Comparison of ENCODE assay signal across 27 mouse cellular contexts in the genomic region with DNA sequence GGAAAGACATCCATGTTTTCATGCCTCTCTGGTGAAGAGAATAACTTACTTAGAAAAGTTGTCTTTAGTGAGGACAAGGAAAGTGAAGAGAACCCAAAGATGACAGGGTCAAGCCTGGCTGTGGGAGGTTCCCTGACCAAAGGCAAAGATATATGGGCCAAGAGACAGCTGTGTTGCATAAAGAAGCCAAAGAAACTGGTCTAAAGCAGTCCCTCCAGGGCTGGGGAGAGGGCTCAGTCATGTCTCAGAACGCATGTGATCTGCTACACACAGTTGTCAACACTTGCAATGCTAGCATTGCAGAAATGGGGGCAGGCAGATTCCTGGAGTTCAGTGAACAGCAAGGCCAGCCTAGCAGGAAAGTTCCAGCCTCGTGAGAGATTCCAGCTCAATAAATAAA.
DNase-seq lines count a peak whose midpoint lies in the region; ATAC-seq and TF ChIP-seq lines count a peak whose summit lies in the region.
"Had no signal": no experiment of that assay in that cellular context is flagged by ENCODE, and none has a peak within 500 bp of the region (broad histone marks: within the 10 kb centered on the region; RNA-seq: fewer than 3 reads in every experiment).

No protein-coding gene starts in this region.

- no peak for TF ChIP-seq POLR2A in heart, adult 2 months (IDR thresholded peaks at IDR 0.05; ENCODE audit: insufficient read depth, low read depth, low read length)

- no peaks in the 10 kb centered on the region for H3K4me1 ChIP-seq in heart, adult 2 months (ENCODE audit: control insufficient read depth, insufficient read depth, low read length)
- H3K4me1 ChIP-seq in kidney, embryonic 15.5 days, result peaks cover 10% of the 10 kb centered on the region; the same call in 1 of the 2 replicates
- H3K4me1 ChIP-seq in lung, embryonic 16.5 days (replicated peaks; ENCODE audit: control insufficient read depth, insufficient read depth, low read length), result peaks cover 7% of the 10 kb centered on the region; the same call in 1 of the 2 replicates
- H3K4me1 ChIP-seq: embryonic facial prominence, embryonic 10.5 days; embryonic facial prominence, embryonic 13.5 days; forebrain, embryonic 15.5 days; heart, embryonic 12.5 days; heart, embryonic 15.5 days had no signal

- H3K4me3 ChIP-seq in heart, adult 2 months, result no peak overlapping the region
- no peak overlapping the region for H3K4me3 ChIP-seq in kidney, embryonic 15.5 days (replicated peaks)
- no peak overlapping the region for H3K4me3 ChIP-seq in lung, embryonic 16.5 days (ENCODE audit: low read length)
- H3K4me3 ChIP-seq: embryonic facial prominence, embryonic 10.5 days; embryonic facial prominence, embryonic 13.5 days; erythroblast, embryonic 14.5 days; forebrain, embryonic 12.5 days; forebrain, embryonic 15.5 days; heart, embryonic 12.5 days; heart, embryonic 15.5 days had no signal

- TF ChIP-seq EP300 in heart, adult 2 months (IDR thresholded peaks at IDR 0.05; ENCODE audit: insufficient read depth, low read depth, low read length), result no peak

- no peaks in the 10 kb centered on the region for H3K27me3 ChIP-seq in heart, adult 2 months (ENCODE audit: control insufficient read depth, insufficient read depth, low read length)
- 0 out of 2 replicates have a peak, but pooled peaks cover 5% of the 10 kb centered on the region for H3K27me3 ChIP-seq in kidney, embryonic 15.5 days
- H3K27me3 ChIP-seq in lung, embryonic 16.5 days (ENCODE audit: control insufficient read depth, insufficient read depth, low read depth, low read length), result no peaks in the 10 kb centered on the region
- H3K27me3 ChIP-seq: embryonic facial prominence, embryonic 13.5 days; forebrain, embryonic 12.5 days; forebrain, embryonic 15.5 days; heart, embryonic 12.5 days; heart, embryonic 15.5 days had no signal

- 49% methylated on average over 2 of the region's 2 CpGs for WGBS in heart, adult 2 months
- 40% methylated on average over 2 of the region's 2 CpGs for WGBS in kidney, embryonic 15.5 days
- 40% methylated on average over 2 of the region's 2 CpGs for WGBS in lung, embryonic 16.5 days

- no peak overlapping the region for H3K9ac ChIP-seq in heart, adult 2 months (ENCODE audit: low read depth, low read length)
- H3K9ac ChIP-seq in kidney, embryonic 15.5 days, result no peak overlapping the region
- H3K9ac ChIP-seq in lung, embryonic 16.5 days (ENCODE audit: low read length), result no peak overlapping the region
- H3K9ac ChIP-seq: embryonic facial prominence, embryonic 13.5 days; forebrain, embryonic 12.5 days; forebrain, embryonic 15.5 days; heart, embryonic 12.5 days; heart, embryonic 15.5 days; hindbrain, embryonic 14.5 days had no signal

- H3K79me2 ChIP-seq in heart, adult 2 months (replicated peaks; ENCODE audit: control insufficient read depth, insufficient read depth, low read length), result no peaks in the 10 kb centered on the region

- H3K27ac ChIP-seq in heart, adult 2 months, result no peak overlapping the region
- no peak overlapping the region for H3K27ac ChIP-seq in kidney, embryonic 15.5 days
- H3K27ac ChIP-seq in lung, embryonic 16.5 days (ENCODE audit: low read length), result 0 out of 2 replicates have a peak overlapping the region, but pooled peaks have one; percentile 4
- H3K27ac ChIP-seq: embryonic facial prominence, embryonic 10.5 days; embryonic facial prominence, embryonic 13.5 days; forebrain, embryonic 12.5 days; forebrain, embryonic 15.5 days; heart, embryonic 15.5 days; hindbrain, embryonic 14.5 days had no signal

- 0 out of 2 replicates have a peak, but pooled peaks have one; percentile 36 for ATAC-seq in kidney, embryonic 15.5 days (replicated peaks; ENCODE audit: low FRiP score)
- ATAC-seq in lung, embryonic 16.5 days (ENCODE audit: low read depth), result peak; percentile 42
- ATAC-seq: activated CD4-positive, CD25-positive, alpha-beta regulatory T cell, adult 4 months; forebrain, embryonic 15.5 days had no signal

- intact Hi-C loops in heart, adult 2 months (cut with DNase I), result no loop called here

- H3K36me3 ChIP-seq in heart, adult 2 months (ENCODE audit: control insufficient read depth, insufficient read depth, low read length), result no peaks in the 10 kb centered on the region
- no peaks in the 10 kb centered on the region for H3K36me3 ChIP-seq in kidney, embryonic 15.5 days
- H3K36me3 ChIP-seq in lung, embryonic 16.5 days (ENCODE audit: control insufficient read depth, insufficient read depth, low read length), result no peaks in the 10 kb centered on the region
- H3K36me3 ChIP-seq: embryonic facial prominence, embryonic 10.5 days; embryonic facial prominence, embryonic 13.5 days; forebrain, embryonic 12.5 days; forebrain, embryonic 15.5 days; heart, embryonic 12.5 days; heart, embryonic 15.5 days had no signal

- DNase-seq in heart, adult 11 months, result peak; percentile 42
- no peak for DNase-seq in heart, adult 2 months
- DNase-seq in kidney, adult 18-20 months, result no peak
- peak; percentile 10 for DNase-seq in kidney, postnatal 14 days
- DNase-seq in kidney, postnatal 36 days, result no peak
- DNase-seq in lung, postnatal 25 days (ENCODE audit: low spot score), result no peak
- DNase-seq: adrenal gland, adult 8-10 months; adrenal gland, postnatal 25 days; cerebellum, adult 11-12 months; cerebellum, adult 8-10 months; cerebellum, postnatal 10 days; cerebellum, postnatal 36 days; embryo, embryonic 11 days; gastrocnemius, postnatal 25 days; heart, postnatal 14 days; heart, postnatal 4 days had no signal

- no peaks in the 10 kb centered on the region for H3K9me3 ChIP-seq in kidney, embryonic 15.5 days (replicated peaks)
- H3K9me3 ChIP-seq in lung, embryonic 16.5 days (ENCODE audit: control insufficient read depth, low read length), result no peaks in the 10 kb centered on the region
- H3K9me3 ChIP-seq: embryonic facial prominence, embryonic 10.5 days; embryonic facial prominence, embryonic 13.5 days; forebrain, embryonic 12.5 days; forebrain, embryonic 15.5 days; heart, embryonic 12.5 days; heart, embryonic 15.5 days had no signal

- no peak overlapping the region for H3K4me2 ChIP-seq in kidney, embryonic 15.5 days
- H3K4me2 ChIP-seq in lung, embryonic 16.5 days (ENCODE audit: low read depth, low read length), result no peak overlapping the region
- H3K4me2 ChIP-seq: embryonic facial prominence, embryonic 13.5 days; forebrain, embryonic 12.5 days; forebrain, embryonic 15.5 days; heart, embryonic 12.5 days; heart, embryonic 15.5 days; hindbrain, embryonic 14.5 days had no signal

- no peak for TF ChIP-seq CTCF in heart, adult 2 months (IDR thresholded peaks at IDR 0.05)

Comparison
In these comparisons a context has a peak if more than half of its experiments do, and no peak if none do; other contexts are left out.
1. DNase-seq: peak in heart, adult 11 months (single experiment) and kidney, postnatal 14 days (single experiment); none in heart, adult 2 months (0 of 2), kidney, adult 18-20 months (single experiment), kidney, postnatal 36 days (0 of 2) and lung, postnatal 25 days (single experiment).